Mouse (Mus musculus) liver, embryonic 14.5 days (tissue): ENCODE measurements around the gene Rtkn2.

Source experiments
- CTCF ChIP-seq: IDR thresholded peaks from 2 replicates; pipeline ENCODE4 v1.5.1; 2016; ENCODE audit warnings: antibody characterized with exemption, low read depth, control low read depth
- EP300 ChIP-seq: IDR thresholded peaks from 2 replicates; pipeline ENCODE4 v1.6.1; 2016; ENCODE audit warnings: antibody characterized with exemption, low read depth

GRCm38 (mm10) chr10:68068426-68068825 lies 89.1 kb downstream of the Rtkn2 start:
- TF ChIP-seq CTCF = no peak
- TF ChIP-seq EP300 = no peak
